ENCODE assay signal across 10 mouse cellular contexts in the genomic region with DNA sequence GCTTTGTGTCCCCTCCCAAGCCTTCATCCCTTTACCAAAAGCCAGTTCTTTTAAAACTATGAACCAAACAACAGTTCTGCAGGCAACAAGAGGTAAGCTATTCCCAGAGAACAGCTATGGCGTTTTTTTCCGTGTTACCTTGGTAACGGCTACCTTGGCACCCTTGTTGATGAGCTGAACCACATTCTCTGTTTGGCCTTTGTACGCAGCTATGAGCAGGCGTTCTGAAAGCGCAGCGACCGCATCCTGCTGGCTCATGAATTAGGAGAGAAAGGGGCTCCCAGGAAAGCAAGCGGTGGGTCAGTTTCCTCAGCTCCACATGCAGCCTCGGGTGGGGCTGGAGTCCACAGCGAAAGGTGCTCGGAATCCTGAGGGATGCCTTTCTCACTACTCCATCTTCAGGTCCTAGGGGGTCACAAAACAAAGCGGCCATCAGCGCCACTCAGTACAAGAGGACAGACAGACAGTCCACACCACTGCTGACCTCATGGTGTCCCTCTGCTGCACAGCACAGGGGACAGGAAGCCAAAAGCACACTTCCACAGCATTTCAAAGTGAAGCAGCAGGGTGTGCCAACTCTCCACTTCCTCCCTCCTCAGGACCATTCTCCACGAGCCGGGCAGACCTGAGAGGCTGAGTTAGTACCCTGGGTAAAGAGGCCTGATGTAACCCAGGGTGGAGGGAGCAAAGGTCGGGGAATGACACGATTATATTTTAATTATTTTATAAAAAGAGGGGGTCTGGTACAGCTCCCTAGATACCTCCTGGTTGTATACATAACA.
DNase-seq lines count a peak whose midpoint lies in the region; ATAC-seq and TF ChIP-seq lines count a peak whose summit lies in the region.
"Had no signal": no experiment of that assay in that cellular context is flagged by ENCODE, and none has a peak within 500 bp of the region (broad histone marks: within the 10 kb centered on the region; RNA-seq: fewer than 3 reads in every experiment).

No protein-coding gene starts in this region.

- H3K36me3 ChIP-seq in forebrain, postnatal 0 days (ENCODE audit: insufficient read depth) = no peaks in the 10 kb centered on the region
- H3K36me3 ChIP-seq in neural tube, embryonic 13.5 days = no peaks in the 10 kb centered on the region
- no peaks in the 10 kb centered on the region for H3K36me3 ChIP-seq in liver, embryonic 12.5 days

- peaks cover 42% of the 10 kb centered on the region for H3K4me1 ChIP-seq in forebrain, postnatal 0 days (ENCODE audit: insufficient read depth)
- peaks cover 58% of the 10 kb centered on the region for H3K4me1 ChIP-seq in neural tube, embryonic 13.5 days (replicated peaks)
- H3K4me1 ChIP-seq in liver, embryonic 12.5 days = peaks cover 45% of the 10 kb centered on the region

- no peaks in the 10 kb centered on the region for H3K27me3 ChIP-seq in forebrain, postnatal 0 days (ENCODE audit: insufficient read depth, low read length)
- H3K27me3 ChIP-seq in neural tube, embryonic 13.5 days = 0 out of 2 replicates have a peak, but pooled peaks cover 4% of the 10 kb centered on the region
- peaks cover 22% of the 10 kb centered on the region for H3K27me3 ChIP-seq in liver, embryonic 12.5 days (replicated peaks)

- no peaks in the 10 kb centered on the region for H3K9me3 ChIP-seq in forebrain, postnatal 0 days (ENCODE audit: low read length)
- no peaks in the 10 kb centered on the region for H3K9me3 ChIP-seq in neural tube, embryonic 13.5 days
- no peaks in the 10 kb centered on the region for H3K9me3 ChIP-seq in liver, embryonic 12.5 days (replicated peaks)

- peak overlapping the region; percentile 39 for H3K4me2 ChIP-seq in forebrain, postnatal 0 days (ENCODE audit: low read depth)
- H3K4me2 ChIP-seq in neural tube, embryonic 13.5 days = peak overlapping the region; percentile 43
- no peak overlapping the region for H3K4me2 ChIP-seq in liver, embryonic 12.5 days

- peak; percentile 58 for ATAC-seq in forebrain, postnatal 0 days
- ATAC-seq in neural tube, embryonic 13.5 days (ENCODE audit: low read depth) = peak; percentile 29; the same call in 1 of the 2 replicates
- ATAC-seq in liver, embryonic 12.5 days = no peak
- ATAC-seq: Patski had no signal

- H3K27ac ChIP-seq in forebrain, postnatal 0 days (ENCODE audit: low read depth, low read length) = peak overlapping the region; percentile 66; the same call in 1 of the 2 replicates
- H3K27ac ChIP-seq in neural tube, embryonic 13.5 days (replicated peaks) = peak overlapping the region; percentile 62
- H3K27ac ChIP-seq in liver, embryonic 12.5 days = no peak overlapping the region

- peak; percentile 36 for DNase-seq in embryo, embryonic 10 days (ENCODE audit: low spot score)
- no peak for DNase-seq in embryo, embryonic 9.5 days (ENCODE audit: extremely low spot score)
- peak; percentile 82 for DNase-seq in forebrain, postnatal 0 days
- DNase-seq in layer of hippocampus, postnatal 25 days (ENCODE audit: extremely low spot score in 1 of 2, low spot score in 1 of 2) = peak; percentile 20 to 36
- no peak for DNase-seq in ovary, postnatal 36 days (ENCODE audit: low spot score)
- no peak for DNase-seq in adrenal gland, adult 8-10 months
- DNase-seq: kidney, postnatal 36 days had no signal

- TF ChIP-seq CTCF in forebrain, postnatal 0 days (IDR thresholded peaks at IDR 0.05; ENCODE audit: low read depth) = no peak

- H3K9ac ChIP-seq in forebrain, postnatal 0 days = peak overlapping the region; percentile 29; the same call in 1 of the 2 replicates
- peak overlapping the region; percentile 41 for H3K9ac ChIP-seq in neural tube, embryonic 13.5 days
- no peak overlapping the region for H3K9ac ChIP-seq in liver, embryonic 12.5 days

- H3K4me3 ChIP-seq in forebrain, postnatal 0 days (ENCODE audit: low read depth, low read length) = no peak overlapping the region; the same call in 1 of the 2 replicates
- H3K4me3 ChIP-seq in neural tube, embryonic 13.5 days = no peak overlapping the region
- no peak overlapping the region for H3K4me3 ChIP-seq in liver, embryonic 12.5 days

- 27% methylated on average over 18 of the region's 18 CpGs for WGBS in forebrain, postnatal 0 days
- WGBS in neural tube, embryonic 13.5 days = 37% methylated on average over 18 of the region's 18 CpGs
- WGBS in liver, embryonic 12.5 days (ENCODE audit: insufficient replicate concordance) = 82% methylated on average over 18 of the region's 18 CpGs

Comparison
In these comparisons a context has a peak if more than half of its experiments do, and no peak if none do; other contexts are left out.
1. DNase-seq: peak in embryo, embryonic 10 days (single experiment), forebrain, postnatal 0 days (single experiment) and layer of hippocampus, postnatal 25 days (2 of 2); none in embryo, embryonic 9.5 days (single experiment), ovary, postnatal 36 days (single experiment) and adrenal gland, adult 8-10 months (single experiment).